Comparison of ENCODE assay signal across 9 mouse cellular contexts in the genomic region with DNA sequence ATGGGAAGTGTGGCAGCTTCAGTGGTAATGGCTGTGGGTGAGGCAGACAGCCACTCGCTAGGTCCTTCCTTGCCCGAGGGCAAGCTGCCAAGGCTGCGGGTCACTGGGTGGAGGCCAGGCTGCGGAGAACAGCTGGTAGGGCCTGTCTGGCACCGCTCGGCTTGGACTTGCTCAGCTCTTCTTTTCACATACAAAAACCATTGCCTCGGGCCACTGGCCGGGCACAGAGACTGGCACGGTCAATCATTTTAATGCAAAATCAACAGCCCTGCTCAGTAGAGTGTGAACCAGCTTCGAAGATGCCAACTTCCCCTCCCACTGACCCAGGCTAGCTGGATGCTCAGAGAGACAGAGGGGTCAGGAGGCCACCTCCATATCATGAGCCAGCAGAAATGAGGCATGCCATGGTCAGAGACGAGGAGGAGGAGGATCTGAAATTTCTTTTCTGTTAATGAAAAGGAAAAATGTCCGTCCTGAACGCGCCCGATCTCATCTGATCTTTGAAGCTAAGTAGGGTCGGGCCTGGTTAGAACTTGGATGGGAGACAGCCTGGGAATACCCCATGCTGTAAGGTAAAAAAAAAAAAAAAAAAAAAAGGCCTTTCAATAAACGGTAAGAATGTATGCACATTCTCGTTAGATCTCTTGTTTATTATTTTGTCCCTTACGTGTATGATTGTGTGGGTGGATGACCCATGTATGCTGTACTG. TPM values are rescaled to one million over a fixed set of nuclear protein-coding genes. Genes with fewer than 3 reads are reported as not detected.
A peak's percentile ranks its signal among the peaks of the same experiment; 100 is the strongest.
DNase-seq lines count a peak whose midpoint lies in the region; ATAC-seq lines count a peak whose summit lies in the region.
"Had no signal": no experiment of that assay in that cellular context is flagged by ENCODE, and none has a peak within 500 bp of the region (broad histone marks: within the 10 kb centered on the region; RNA-seq: fewer than 3 reads in every experiment).

No protein-coding gene starts in this region.

- no peaks in the 10 kb centered on the region for H3K27me3 ChIP-seq in forebrain, embryonic 11.5 days (ENCODE audit: control insufficient read depth, insufficient read depth, low read length)
- no peaks in the 10 kb centered on the region for H3K27me3 ChIP-seq in forebrain, embryonic 10.5 days (ENCODE audit: poor library complexity, severe bottlenecking)

- H3K4me1 ChIP-seq in forebrain, embryonic 11.5 days (replicated peaks; ENCODE audit: control insufficient read depth, insufficient read depth, low read length), result no peaks in the 10 kb centered on the region
- no peaks in the 10 kb centered on the region for H3K4me1 ChIP-seq in forebrain, embryonic 10.5 days

- DNase-seq in forebrain, embryonic 11.5 days (ENCODE audit: low spot score), result no peak
- DNase-seq in forebrain, embryonic 10.5 days (ENCODE audit: extremely low spot score, low spot score), result no peak
- DNase-seq in cerebellum, adult 11-12 months, result peak; percentile 42
- DNase-seq in gastrocnemius, adult 8-10 months (ENCODE audit: low spot score in 2 of 2), result peak; percentile 21 to 60
- peak; percentile 97 for DNase-seq in kidney, adult 9 months
- peak; percentile 98 for DNase-seq in left cerebral cortex, postnatal 4 days
- DNase-seq in right cerebral cortex, postnatal 10 days (ENCODE audit: low spot score in 2 of 2), result peak; percentile 65 to 75
- DNase-seq in thymus, postnatal 0 days (ENCODE audit: low spot score), result no peak

- H3K9me3 ChIP-seq in forebrain, embryonic 11.5 days (ENCODE audit: control insufficient read depth, low read length), result no peaks in the 10 kb centered on the region
- no peaks in the 10 kb centered on the region for H3K9me3 ChIP-seq in forebrain, embryonic 10.5 days

- no peak overlapping the region for H3K27ac ChIP-seq in forebrain, embryonic 11.5 days (ENCODE audit: low read depth, low read length)
- H3K27ac ChIP-seq in forebrain, embryonic 10.5 days, result no peak overlapping the region

- no peak overlapping the region for H3K9ac ChIP-seq in forebrain, embryonic 11.5 days (ENCODE audit: low read length)

- peak; percentile 51; the same call in 1 of the 2 replicates for ATAC-seq in forebrain, embryonic 11.5 days (replicated peaks; ENCODE audit: low FRiP score)

- intact Hi-C loops in left cerebral cortex, postnatal 4 days (cut with DNase I), result no loop called here

- 91% methylated on average over 19 of the region's 19 CpGs for WGBS in forebrain, embryonic 11.5 days
- 92% methylated on average over 19 of the region's 19 CpGs for WGBS in forebrain, embryonic 10.5 days

- no peaks in the 10 kb centered on the region for H3K36me3 ChIP-seq in forebrain, embryonic 11.5 days (ENCODE audit: control insufficient read depth, insufficient read depth, low read length)
- H3K36me3 ChIP-seq in forebrain, embryonic 10.5 days (replicated peaks), result no peaks in the 10 kb centered on the region

- no peak overlapping the region for H3K4me3 ChIP-seq in forebrain, embryonic 11.5 days (ENCODE audit: low read depth, low read length)
- H3K4me3 ChIP-seq in forebrain, embryonic 10.5 days, result no peak overlapping the region

- H3K4me2 ChIP-seq in forebrain, embryonic 11.5 days (ENCODE audit: low read depth, low read length, severe bottlenecking), result no peak overlapping the region

RNA-seq across cellular contexts. Expression of gene Col4a3, which starts 48.0 kb away (rescaled TPM):
- polyA plus RNA-seq in forebrain, embryonic 11.5 days (2014; fragmentation: Nextera tagmentation; extraction: Ambion mirVana), result 0.08 and 0.28 TPM in 2 replicates
- polyA plus RNA-seq in forebrain, embryonic 10.5 days (2016; fragmentation: Nextera tagmentation; extraction: Ambion mirVana), result 0.04 and 0.10 TPM in 2 replicates
- 1 to 10 TPM in 1 of 4 experiments, under 1 TPM in 3; 0.44 to 1.3 (median 0.66) TPM for total RNA-seq in gastrocnemius, adult 8-10 months (2022)
- total RNA-seq in left cerebral cortex, postnatal 4 days (2021), result 1 to 10 TPM in 1 of 2 experiments, under 1 TPM in 1; 0.32 to 1.1 TPM
- polyA plus RNA-seq in thymus, postnatal 0 days (2015; fragmentation: Nextera tagmentation; extraction: Ambion mirVana), result 0.06 and 0.09 TPM in 2 replicates
- total RNA-seq: common myeloid progenitor, adult 5-6 weeks had no signal

RNA-seq across cellular contexts. Expression of gene Col4a4, which starts 48.0 kb away (rescaled TPM):
- 0.12 and 0.21 TPM in 2 replicates for polyA plus RNA-seq in forebrain, embryonic 11.5 days (2014; fragmentation: Nextera tagmentation; extraction: Ambion mirVana)
- polyA plus RNA-seq in forebrain, embryonic 10.5 days (2016; fragmentation: Nextera tagmentation; extraction: Ambion mirVana), result 0.05 and 0.06 TPM in 2 replicates
- total RNA-seq in gastrocnemius, adult 8-10 months (2022), result under 1 TPM; 0.39 to 0.97 (median 0.74) TPM
- 1 to 10 TPM; 1.7 TPM for total RNA-seq in left cerebral cortex, postnatal 4 days (2021)
- 0.03 and 0.04 TPM in 2 replicates for polyA plus RNA-seq in thymus, postnatal 0 days (2015; fragmentation: Nextera tagmentation; extraction: Ambion mirVana)

Comparison
In these comparisons a context has a peak if more than half of its experiments do, and no peak if none do; other contexts are left out.
1. DNase-seq: peak in cerebellum, adult 11-12 months (single experiment), gastrocnemius, adult 8-10 months (2 of 2), kidney, adult 9 months (single experiment), left cerebral cortex, postnatal 4 days (single experiment) and right cerebral cortex, postnatal 10 days (2 of 2); none in forebrain, embryonic 11.5 days (single experiment), forebrain, embryonic 10.5 days (single experiment) and thymus, postnatal 0 days (single experiment).